Mouse (Mus musculus): ENCODE results near the gene Defb25. TPM values are rescaled to one million over a fixed set of nuclear protein-coding genes. Genes with fewer than 3 reads are reported as not detected.

Defb25 gene
- polyA plus RNA-seq, 1 experiment from 2014 or later = 3.9 TPM

GRCm38 (mm10) chr2:152636246-152637005, 13.6 kb upstream of the Defb25 start:
- Histone ChIP-seq H3K4me1 (ENCODE audit: control insufficient read depth, insufficient read depth, low read length) (peaks cover 44% of the 10 kb centered on the region), H3K27ac (ENCODE audit: low read length) (peak overlapping the region; percentile 93), H3K9me3 (ENCODE audit: control insufficient read depth, low read depth, low read length) (no peaks in the 10 kb centered on the region), H3K9ac (replicated peaks; ENCODE audit: low read depth, low read length) (no peak overlapping the region), H3K4me2 (replicated peaks; ENCODE audit: low read depth, low read length) (no peak overlapping the region), H3K36me3 (ENCODE audit: control insufficient read depth, insufficient read depth, low read length) (peaks cover 4% of the 10 kb centered on the region; the same call in 1 of the 2 replicates), H3K27me3 (ENCODE audit: control insufficient read depth, insufficient read depth, low read length) (no peaks in the 10 kb centered on the region), H3K4me3 (ENCODE audit: low read depth, low read length) (no peak overlapping the region)
- 35% methylated on average over 23 of the region's 23 CpGs for WGBS
- ATAC-seq (ENCODE audit: insufficient number of reproducible peaks, insufficient read depth, low FRiP score, low read depth) = peak; percentile 71; the same call in 1 of the 2 replicates

DNA sequence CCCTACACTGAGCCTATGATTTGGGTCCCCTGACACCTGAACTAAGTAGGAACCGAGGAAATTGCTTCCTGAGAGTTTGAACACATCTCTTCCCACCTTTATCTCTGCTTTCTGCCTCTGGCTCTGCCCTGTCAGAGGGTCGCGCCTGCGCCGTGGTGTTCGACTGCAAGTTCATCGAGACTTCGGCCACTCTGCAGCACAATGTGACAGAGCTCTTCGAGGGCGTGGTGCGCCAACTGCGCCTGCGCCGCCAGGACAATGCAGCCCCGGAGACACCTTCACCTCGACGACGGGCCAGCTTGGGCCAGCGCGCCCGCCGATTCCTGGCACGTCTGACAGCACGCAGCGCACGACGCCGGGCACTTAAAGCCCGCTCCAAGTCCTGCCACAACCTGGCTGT, 11.5 kb upstream of the Defb25 start:
- peaks cover 4% of the 10 kb centered on the region; the same call in 1 of the 2 replicates for H3K36me3 ChIP-seq (ENCODE audit: control insufficient read depth, insufficient read depth, low read length)
- no peaks in the 10 kb centered on the region; the same call in 1 of the 2 replicates for H3K27me3 ChIP-seq (ENCODE audit: control insufficient read depth, insufficient read depth, low read length)
- peaks cover 39% of the 10 kb centered on the region for H3K4me1 ChIP-seq (ENCODE audit: control insufficient read depth, insufficient read depth, low read length)
- H3K27ac ChIP-seq (ENCODE audit: low read length) = peak overlapping the region; percentile 93; the same call in 1 of the 2 replicates
- H3K4me2 ChIP-seq (replicated peaks; ENCODE audit: low read depth, low read length) = no peak overlapping the region
- H3K9me3 ChIP-seq (ENCODE audit: control insufficient read depth, low read depth, low read length) = no peaks in the 10 kb centered on the region
- no peak overlapping the region for H3K4me3 ChIP-seq (ENCODE audit: low read depth, low read length)
- no peak for ATAC-seq (ENCODE audit: insufficient number of reproducible peaks, insufficient read depth, low FRiP score, low read depth)
- WGBS = 67% methylated on average over 29 of the region's 29 CpGs
- no peak overlapping the region for H3K9ac ChIP-seq (replicated peaks; ENCODE audit: low read depth, low read length)

DNA sequence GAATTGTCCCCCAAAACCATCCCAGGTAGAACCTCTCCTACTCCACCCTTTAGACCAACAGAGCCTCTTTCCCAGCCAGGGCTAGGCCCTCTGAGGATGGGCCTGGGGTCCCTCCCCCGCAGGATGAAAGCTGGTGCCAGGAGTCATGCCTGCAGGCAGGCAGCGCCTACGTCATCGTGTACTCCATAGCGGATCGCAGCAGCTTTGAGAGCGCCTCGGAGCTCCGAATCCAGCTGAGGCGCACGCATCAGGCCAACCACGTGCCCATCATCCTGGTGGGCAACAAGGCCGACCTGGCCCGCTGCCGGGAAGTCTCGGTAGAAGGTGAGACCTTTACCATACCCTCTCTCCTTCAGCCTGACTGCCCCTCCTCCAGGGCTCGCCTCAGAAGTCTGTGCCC, 10.5 kb upstream of the Defb25 start:
- Histone ChIP-seq H3K4me2 (replicated peaks; ENCODE audit: low read depth, low read length) (peak overlapping the region; percentile 20; the same call in 1 of the 2 replicates), H3K9ac (replicated peaks; ENCODE audit: low read depth, low read length) (no peak overlapping the region), H3K27me3 (ENCODE audit: control insufficient read depth, insufficient read depth, low read length) (no peaks in the 10 kb centered on the region; the same call in 1 of the 2 replicates), H3K27ac (ENCODE audit: low read length) (no peak overlapping the region), H3K36me3 (ENCODE audit: control insufficient read depth, insufficient read depth, low read length) (peaks cover 4% of the 10 kb centered on the region; the same call in 1 of the 2 replicates), H3K4me1 (ENCODE audit: control insufficient read depth, insufficient read depth, low read length) (peaks cover 35% of the 10 kb centered on the region), H3K9me3 (ENCODE audit: control insufficient read depth, low read depth, low read length) (no peaks in the 10 kb centered on the region), H3K4me3 (ENCODE audit: low read depth, low read length) (no peak overlapping the region)
- no peak for ATAC-seq (ENCODE audit: insufficient number of reproducible peaks, insufficient read depth, low FRiP score, low read depth)
- 30% methylated on average over 17 of the region's 17 CpGs for WGBS

DNA sequence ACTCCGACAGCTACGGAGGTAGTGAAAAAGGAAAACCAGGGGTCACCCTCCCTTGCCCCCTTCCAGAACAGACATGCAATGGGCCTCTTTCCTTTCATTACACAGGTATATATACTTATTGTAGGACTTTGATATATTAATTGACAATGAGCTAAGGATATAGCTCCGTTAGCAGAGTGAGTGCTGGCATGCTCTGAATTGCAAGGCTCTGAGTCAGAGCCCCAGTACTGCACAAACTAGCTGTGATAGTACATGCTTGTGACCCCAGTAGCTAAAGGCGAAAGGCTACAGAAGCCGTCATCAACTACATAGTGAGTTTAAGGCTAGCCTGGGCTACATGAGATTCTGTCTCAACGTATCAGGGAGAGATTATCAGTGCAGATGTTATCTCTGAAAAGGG, 7.1 kb upstream of the Defb25 start:
- Histone ChIP-seq H3K4me1 (ENCODE audit: control insufficient read depth, insufficient read depth, low read length) (peaks cover 32% of the 10 kb centered on the region), H3K27ac (ENCODE audit: low read length) (no peak overlapping the region), H3K4me3 (ENCODE audit: low read depth, low read length) (no peak overlapping the region), H3K36me3 (ENCODE audit: control insufficient read depth, insufficient read depth, low read length) (peaks cover 4% of the 10 kb centered on the region; the same call in 1 of the 2 replicates), H3K4me2 (replicated peaks; ENCODE audit: low read depth, low read length) (no peak overlapping the region), H3K9ac (replicated peaks; ENCODE audit: low read depth, low read length) (no peak overlapping the region), H3K9me3 (ENCODE audit: control insufficient read depth, low read depth, low read length) (no peaks in the 10 kb centered on the region), H3K27me3 (ENCODE audit: control insufficient read depth, insufficient read depth, low read length) (no peaks in the 10 kb centered on the region; the same call in 1 of the 2 replicates)
- ATAC-seq (ENCODE audit: insufficient number of reproducible peaks, insufficient read depth, low FRiP score, low read depth) = no peak
- 79% methylated on average over 6 of the region's 6 CpGs for WGBS

DNA sequence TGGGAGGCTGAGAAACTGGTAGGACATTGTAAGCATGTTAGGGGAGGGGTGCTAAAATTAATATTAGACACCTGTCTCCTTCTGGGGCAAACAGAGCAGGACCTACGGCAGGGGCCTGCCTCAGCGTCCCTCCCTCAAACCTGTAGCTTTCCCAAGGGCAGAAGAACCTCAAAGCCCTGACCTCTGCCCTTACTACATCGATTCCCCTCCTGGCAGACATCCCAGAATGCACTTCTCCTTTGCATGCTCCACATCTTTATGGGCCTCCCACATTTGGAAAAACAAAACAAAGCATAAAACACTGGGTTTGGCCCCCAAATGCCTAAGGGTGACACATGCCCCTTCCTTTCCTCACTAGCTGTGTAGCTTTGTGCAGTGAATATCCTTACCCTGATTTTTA, 6.4 kb upstream of the Defb25 start:
- H3K27ac ChIP-seq (ENCODE audit: low read length) = no peak overlapping the region
- no peaks in the 10 kb centered on the region; the same call in 1 of the 2 replicates for H3K27me3 ChIP-seq (ENCODE audit: control insufficient read depth, insufficient read depth, low read length)
- no peak for ATAC-seq (ENCODE audit: insufficient number of reproducible peaks, insufficient read depth, low FRiP score, low read depth)
- H3K9me3 ChIP-seq (ENCODE audit: control insufficient read depth, low read depth, low read length) = no peaks in the 10 kb centered on the region
- H3K4me2 ChIP-seq (replicated peaks; ENCODE audit: low read depth, low read length) = no peak overlapping the region; the same call in 1 of the 2 replicates
- peaks cover 32% of the 10 kb centered on the region for H3K4me1 ChIP-seq (ENCODE audit: control insufficient read depth, insufficient read depth, low read length)
- H3K36me3 ChIP-seq (ENCODE audit: control insufficient read depth, insufficient read depth, low read length) = peaks cover under 1% of the 10 kb centered on the region; the same call in 1 of the 2 replicates
- WGBS = 37% methylated on average over 3 of the region's 3 CpGs
- H3K9ac ChIP-seq (replicated peaks; ENCODE audit: low read depth, low read length) = no peak overlapping the region
- H3K4me3 ChIP-seq (ENCODE audit: low read depth, low read length) = no peak overlapping the region

- 50% methylated on average over 17 of the region's 17 CpGs for WGBS
- Histone ChIP-seq H3K36me3 (ENCODE audit: control insufficient read depth, insufficient read depth, low read length) (no peaks in the 10 kb centered on the region), H3K9me3 (ENCODE audit: control insufficient read depth, low read depth, low read length) (no peaks in the 10 kb centered on the region), H3K4me3 (ENCODE audit: low read depth, low read length) (peak overlapping the region; percentile 55), H3K4me2 (replicated peaks; ENCODE audit: low read depth, low read length) (peak overlapping the region; percentile 71), H3K9ac (replicated peaks; ENCODE audit: low read depth, low read length) (no peak overlapping the region), H3K27me3 (ENCODE audit: control insufficient read depth, insufficient read depth, low read length) (no peaks in the 10 kb centered on the region; the same call in 1 of the 2 replicates), H3K4me1 (ENCODE audit: control insufficient read depth, insufficient read depth, low read length) (peaks cover 23% of the 10 kb centered on the region), H3K27ac (ENCODE audit: low read length) (0 out of 2 replicates have a peak overlapping the region, but pooled peaks have one; percentile 40)
- ATAC-seq (ENCODE audit: insufficient number of reproducible peaks, insufficient read depth, low FRiP score, low read depth) = no peak; the same call in 1 of the 2 replicates
These were observed 5.2 kb upstream of the Defb25 start for GRCm38 (mm10) chr2:152628066-152628465.

GRCm38 (mm10) chr2:152626774-152627591, 4.1 kb upstream of the Defb25 start, which contains the start of gene Rem1:
TSS of gene Rem1 (plus strand) at chr2:152626951.
- Histone ChIP-seq H3K36me3 (ENCODE audit: control insufficient read depth, insufficient read depth, low read length) (no peaks in the 10 kb centered on the region), H3K27me3 (ENCODE audit: control insufficient read depth, insufficient read depth, low read length) (no peaks in the 10 kb centered on the region; the same call in 1 of the 2 replicates), H3K4me2 (replicated peaks; ENCODE audit: low read depth, low read length) (peak within 1 kb of the TSS; percentile 71), H3K4me3 (ENCODE audit: low read depth, low read length) (peak within 1 kb of the TSS; percentile 55), H3K9me3 (ENCODE audit: control insufficient read depth, low read depth, low read length) (no peaks in the 10 kb centered on the region), H3K27ac (ENCODE audit: low read length) (peak within 1 kb of the TSS; percentile 40; the same call in 1 of the 2 replicates), H3K9ac (replicated peaks; ENCODE audit: low read depth, low read length) (peak within 1 kb of the TSS; percentile 53), H3K4me1 (ENCODE audit: control insufficient read depth, insufficient read depth, low read length) (peaks cover 13% of the 10 kb centered on the region)
- 2% methylated on average over 59 of the region's 59 CpGs for WGBS
- ATAC-seq (ENCODE audit: insufficient number of reproducible peaks, insufficient read depth, low FRiP score, low read depth) = peak; percentile 50; the same call in 1 of the 2 replicates

- Histone ChIP-seq H3K9ac (replicated peaks; ENCODE audit: low read depth, low read length) (no peak overlapping the region), H3K27me3 (ENCODE audit: control insufficient read depth, insufficient read depth, low read length) (no peaks in the 10 kb centered on the region; the same call in 1 of the 2 replicates), H3K4me1 (ENCODE audit: control insufficient read depth, insufficient read depth, low read length) (peaks cover 13% of the 10 kb centered on the region), H3K4me2 (replicated peaks; ENCODE audit: low read depth, low read length) (no peak overlapping the region), H3K9me3 (ENCODE audit: control insufficient read depth, low read depth, low read length) (no peaks in the 10 kb centered on the region), H3K27ac (ENCODE audit: low read length) (no peak overlapping the region), H3K4me3 (ENCODE audit: low read depth, low read length) (no peak overlapping the region), H3K36me3 (ENCODE audit: control insufficient read depth, insufficient read depth, low read length) (no peaks in the 10 kb centered on the region)
- WGBS = 16% methylated on average over 1 of the region's 1 CpGs
- no peak for ATAC-seq (ENCODE audit: insufficient number of reproducible peaks, insufficient read depth, low FRiP score, low read depth)
These were observed 2.4 kb upstream of the Defb25 start for GRCm38 (mm10) chr2:152625256-152625655.

Data from stomach, embryonic 14.5 days (tissue).